Mouse (Mus musculus) testis, postnatal 14 days (tissue): Measurements from ENCODE around the gene Btbd9.

Experiments used
- DNase-seq: peaks from one replicate; pipeline ENCODE4 v3.0.0; 2021; ENCODE audit warnings: low spot score

The Btbd9 gene

GRCm38 (mm10) chr17:30278596-30279378 is 297.5 kb downstream of the Btbd9 start:
- no peak for DNase-seq

GRCm38 (mm10) chr17:30276477-30276876 is 299.8 kb downstream of the Btbd9 start:
- DNase-seq, result no peak

DNA sequence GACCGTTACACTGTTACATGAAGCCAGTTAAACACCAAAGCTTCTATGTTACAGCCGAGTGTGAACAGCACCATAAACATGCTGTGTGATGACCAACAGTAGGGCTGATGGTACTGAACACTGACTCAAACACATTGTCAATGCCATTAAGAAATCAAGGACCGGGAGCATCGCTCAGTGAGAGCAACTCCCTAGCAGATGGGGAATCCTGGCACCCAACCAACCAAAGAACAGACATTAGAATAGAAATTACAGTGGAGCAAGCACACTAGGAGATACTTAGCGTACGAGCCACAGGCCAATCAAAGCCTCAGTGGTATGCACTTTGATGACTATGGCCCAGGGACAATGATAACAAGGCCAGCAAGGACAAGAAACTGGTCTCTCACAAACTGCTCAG is 303.5 kb downstream of the Btbd9 start:
- DNase-seq, result no peak

DNA sequence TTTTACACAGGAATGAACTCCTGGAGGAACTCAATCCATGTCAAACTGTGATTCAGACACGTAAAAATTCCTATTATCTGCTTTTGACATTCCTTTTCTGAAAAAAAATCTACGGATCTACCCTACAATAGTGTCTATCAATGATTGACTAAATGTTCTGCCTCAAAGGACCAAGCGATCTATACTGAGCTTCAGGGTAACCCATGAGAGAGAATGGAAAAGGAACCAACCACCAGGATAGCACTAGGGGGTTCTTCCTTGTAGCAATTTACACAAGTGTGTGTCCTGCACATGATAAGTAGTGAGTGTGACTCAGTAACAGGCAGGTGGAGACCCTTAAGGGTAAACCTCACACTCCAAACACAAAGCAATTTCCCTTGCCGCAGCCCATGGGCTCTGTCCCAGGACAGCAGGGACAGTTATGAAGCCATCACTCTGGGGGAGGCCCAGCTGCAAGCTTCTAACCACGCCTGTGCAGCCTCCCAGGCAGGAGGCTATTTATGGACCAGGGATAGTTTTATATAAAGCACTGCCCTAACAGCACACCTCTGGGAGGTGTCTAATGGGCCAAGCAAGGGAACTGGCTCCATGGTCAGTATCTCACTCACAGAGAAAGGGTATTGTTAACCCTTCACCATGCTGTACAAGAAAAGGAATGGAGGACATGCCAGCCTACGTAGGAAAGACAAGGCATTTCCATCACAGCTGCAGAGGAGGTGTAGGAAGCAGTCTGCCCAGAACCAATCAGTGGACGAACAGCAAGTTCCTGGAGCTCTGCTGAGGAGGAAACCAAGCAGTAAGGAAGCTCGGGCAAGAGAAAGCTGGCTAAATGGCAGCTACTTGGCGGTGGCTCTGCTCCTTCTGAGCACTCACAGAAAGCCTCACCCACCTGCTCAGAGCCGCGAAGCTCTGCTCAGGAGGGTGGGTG is 306.9 kb downstream of the Btbd9 start:
- DNase-seq, result no peak

DNA sequence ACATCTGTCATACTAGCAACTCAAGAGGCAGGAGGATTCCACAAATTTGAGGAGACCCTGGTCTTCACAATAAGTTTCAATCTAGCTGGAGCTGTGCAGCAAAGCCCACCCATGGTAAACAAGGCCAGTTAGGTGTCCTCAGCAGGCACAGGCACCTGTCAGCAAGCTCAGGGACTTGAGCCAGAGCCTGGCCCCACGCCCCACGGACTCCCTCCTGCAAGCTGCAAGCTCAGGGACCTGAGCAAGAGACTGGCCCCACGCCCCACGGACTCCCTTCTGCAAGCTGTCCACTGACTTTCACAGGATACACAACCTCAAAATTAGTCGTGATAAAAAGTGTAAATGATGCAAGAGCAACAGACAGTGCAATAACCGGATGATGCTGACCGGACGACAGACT is 307.8 kb downstream of the Btbd9 start:
- no peak for DNase-seq

DNA sequence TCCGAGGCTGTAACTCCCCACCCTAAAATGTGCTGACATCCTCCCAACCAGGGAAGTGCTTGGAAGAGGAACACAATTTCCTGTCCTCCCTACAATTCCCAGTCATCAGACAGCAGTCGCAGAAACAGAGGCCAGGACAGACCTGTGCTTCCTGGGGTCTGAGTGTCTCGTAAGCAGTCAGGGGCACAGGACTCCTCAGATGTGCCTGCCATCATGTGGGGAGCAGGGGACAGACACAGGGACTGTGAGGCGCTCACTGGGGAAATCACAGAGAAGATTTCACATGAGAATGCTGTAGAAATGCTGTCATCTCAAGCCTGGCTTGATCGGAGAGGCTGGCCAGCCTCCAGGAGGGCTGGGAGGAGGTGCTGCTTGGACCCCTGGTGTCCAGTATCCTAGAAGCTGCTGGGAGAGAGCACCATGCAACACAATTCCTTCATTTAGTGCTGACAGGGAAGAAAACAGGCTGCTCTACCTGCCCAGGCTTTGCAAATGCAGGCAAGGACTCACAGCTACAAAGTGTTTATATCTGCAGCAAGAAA is 308.8 kb downstream of the Btbd9 start:
- no peak for DNase-seq

DNA sequence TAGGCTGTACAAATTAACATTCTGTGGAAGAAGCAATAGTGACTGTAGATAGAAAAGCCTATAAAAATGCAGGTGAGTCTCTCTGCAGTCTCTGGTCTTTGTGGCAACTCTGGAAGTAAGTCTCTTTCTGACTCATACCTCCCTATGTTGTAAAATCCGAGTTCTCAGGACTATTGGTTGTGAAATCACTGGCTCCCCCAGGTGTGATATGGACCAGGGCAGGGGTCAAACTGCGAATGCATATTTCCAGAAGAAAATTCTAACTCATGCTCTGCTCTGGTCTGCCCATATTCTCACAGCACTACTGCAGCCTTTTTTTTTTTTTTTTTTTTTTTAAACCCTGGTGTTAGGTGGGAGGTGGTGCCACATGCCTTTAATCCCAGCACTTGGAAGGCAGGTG is 312.8 kb downstream of the Btbd9 start:
- DNase-seq, result no peak

DNA sequence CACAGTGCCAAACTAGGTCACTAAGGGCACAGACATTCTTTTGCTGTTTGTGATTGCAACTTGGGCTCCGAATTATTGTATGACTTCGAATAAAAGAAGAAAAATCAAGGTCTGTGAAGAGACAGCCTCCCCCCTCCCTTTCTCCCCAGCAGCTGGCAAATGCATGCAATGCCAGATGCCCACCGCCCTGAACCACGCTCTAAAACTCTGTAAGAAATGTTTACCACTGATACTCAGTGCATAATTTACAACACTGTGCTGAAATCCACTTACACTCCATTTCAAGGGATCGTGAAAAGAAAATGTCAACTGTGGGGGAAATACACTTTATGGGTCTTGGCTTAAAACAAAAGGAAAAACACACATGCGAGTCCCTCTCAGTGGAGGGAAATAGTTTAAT is 313.3 kb downstream of the Btbd9 start:
- DNase-seq, result no peak

DNA sequence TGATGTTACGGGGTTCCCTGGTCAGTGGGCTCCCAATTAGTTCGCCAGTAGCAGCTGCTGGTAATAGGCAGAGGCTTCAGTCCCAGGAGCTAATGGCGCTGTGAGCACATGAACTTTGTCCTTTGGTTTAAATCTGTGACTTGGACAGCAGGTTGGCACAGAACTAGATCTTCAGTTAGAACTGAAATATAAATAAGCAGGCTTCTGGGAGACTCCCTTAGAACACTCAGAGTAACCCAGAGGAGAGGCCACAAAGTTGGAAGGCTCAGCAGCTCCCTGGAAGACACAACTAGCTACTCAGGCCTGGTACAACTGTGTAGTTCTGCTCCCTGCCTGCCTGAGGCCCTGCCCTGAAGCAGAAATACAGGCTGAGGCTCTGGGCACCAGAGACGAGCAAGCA is 313.8 kb downstream of the Btbd9 start:
- no peak for DNase-seq

DNA sequence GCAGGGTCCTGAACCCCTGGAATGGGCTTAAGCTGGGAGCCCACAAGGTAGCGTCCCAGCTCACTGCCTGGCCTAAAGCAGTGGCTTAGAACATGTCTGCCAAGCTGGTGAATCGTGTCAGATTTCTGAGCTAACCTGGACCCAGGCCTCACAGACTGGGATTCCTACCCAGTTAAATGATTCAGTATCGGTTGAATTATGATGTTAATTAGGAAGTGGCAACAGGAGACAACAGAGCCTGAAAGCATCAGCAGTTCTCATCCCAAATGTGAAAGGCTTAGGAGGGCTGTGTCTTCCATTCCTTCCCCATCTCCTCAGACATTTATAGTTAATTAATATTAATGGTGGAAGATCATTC is 314.3 kb downstream of the Btbd9 start:
- no peak for DNase-seq

GRCm38 (mm10) chr17:30261307-30261982 is 314.8 kb downstream of the Btbd9 start:
- no peak for DNase-seq

DNA sequence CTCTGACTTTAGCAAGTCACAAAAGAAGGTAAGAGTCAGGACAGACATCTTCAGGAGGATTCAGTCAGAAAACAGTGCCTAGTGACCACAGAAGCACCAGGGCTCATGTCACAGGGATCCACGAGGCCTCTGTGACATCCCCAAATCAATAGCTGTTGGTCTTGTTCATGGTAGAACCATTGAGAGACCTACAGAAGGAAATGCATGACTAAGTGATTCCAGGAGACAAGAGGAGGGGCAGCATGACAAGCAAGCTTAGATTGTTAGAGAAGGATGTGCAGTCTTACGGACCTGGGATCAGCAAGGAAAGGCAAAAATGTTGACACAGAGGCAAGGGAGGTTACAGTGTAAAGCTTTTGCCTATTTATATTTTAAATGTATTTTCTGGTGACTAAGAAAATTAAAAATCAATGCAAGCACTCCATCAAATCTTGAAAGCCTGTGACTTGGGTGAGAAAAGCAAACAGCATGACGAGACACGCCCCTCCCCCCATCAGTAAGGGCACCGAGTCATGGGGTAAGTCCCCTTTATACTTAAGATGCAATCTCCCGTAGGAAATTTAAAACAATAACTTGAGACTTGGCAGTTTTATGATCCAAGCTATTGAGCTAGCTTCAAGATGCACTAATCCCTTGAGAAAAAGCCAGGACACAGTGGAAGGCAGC is 315.5 kb downstream of the Btbd9 start:
- no peak for DNase-seq

GRCm38 (mm10) chr17:30259938-30260337 is 316.4 kb downstream of the Btbd9 start:
- DNase-seq, result no peak

DNA sequence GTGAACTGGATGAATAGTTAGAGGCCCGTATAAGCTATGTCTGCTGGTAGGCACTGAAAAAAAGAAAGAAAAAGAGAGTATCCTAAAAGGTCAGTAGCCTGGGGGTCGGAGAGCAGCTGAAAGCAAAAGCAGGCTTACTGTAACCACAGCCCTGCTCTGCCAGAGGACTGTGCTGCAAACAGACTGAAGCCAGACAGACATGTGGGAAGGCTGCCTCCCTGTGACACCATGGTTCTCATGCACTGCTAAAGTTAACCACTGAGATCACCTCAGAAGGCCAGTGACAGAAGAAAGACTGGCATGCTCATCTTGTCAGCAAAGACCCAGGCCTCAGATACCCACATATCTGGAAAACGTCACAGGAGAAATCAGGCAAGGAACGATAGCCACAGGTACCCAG is 317.8 kb downstream of the Btbd9 start:
- DNase-seq, result no peak

- no peak for DNase-seq
Measured at GRCm38 (mm10) chr17:30255928-30256560, 320.2 kb downstream of the Btbd9 start.

- no peak for DNase-seq
Measured at GRCm38 (mm10) chr17:30253924-30254323, 322.4 kb downstream of the Btbd9 start.

DNA sequence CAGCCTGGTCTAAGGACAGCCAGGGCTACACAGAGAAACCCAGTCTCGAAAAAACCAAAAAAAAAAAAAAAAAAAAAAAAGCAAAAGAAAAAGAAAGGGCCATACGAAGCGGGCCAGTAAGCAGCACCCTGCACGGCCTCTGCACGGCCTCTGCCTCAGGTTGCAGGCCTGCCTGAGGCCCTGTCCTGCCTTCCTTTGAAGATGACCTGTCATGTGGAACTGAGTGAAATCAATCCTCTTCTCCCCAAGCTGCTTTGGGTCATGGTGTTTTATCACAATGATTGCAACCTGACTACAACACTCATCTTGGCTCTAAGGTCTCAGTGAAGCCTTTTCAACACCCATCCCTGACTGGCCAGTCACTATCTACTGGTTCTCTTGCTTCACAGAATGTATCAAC is 323.3 kb downstream of the Btbd9 start:
- no peak for DNase-seq

- DNase-seq, result no peak
Measured at GRCm38 (mm10) chr17:30245308-30245706, 331.0 kb downstream of the Btbd9 start.

DNA sequence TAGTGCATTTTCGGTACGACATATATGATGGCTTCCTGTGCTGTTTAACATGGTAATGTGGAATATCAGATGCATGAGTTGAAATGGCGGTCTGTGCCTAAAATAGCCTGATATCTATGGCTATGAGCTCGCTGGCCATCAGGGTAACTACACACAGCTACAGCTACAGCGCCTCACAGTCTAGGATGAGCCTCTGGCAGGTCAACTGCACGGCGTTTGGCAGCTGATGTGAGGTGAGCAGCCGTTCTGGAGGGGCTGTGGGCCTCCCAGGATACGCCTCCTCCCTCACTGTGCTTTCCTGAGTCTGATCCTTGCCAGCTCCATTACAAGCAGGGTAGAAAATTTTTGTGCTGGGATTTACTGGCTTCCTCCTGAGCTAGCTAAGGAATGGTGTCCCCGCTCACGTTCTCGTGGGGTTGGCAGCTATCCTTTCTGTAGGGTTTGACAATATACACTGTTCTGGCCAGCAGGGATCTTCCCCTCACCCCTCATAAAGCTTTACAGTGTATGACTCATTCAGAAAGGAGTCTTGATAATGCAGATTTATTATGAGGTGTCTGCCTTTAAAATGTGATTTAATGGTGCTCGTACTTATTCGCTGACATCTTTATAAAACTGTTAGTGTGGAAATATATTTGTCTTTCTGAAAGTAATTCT is 331.5 kb downstream of the Btbd9 start:
- no peak for DNase-seq

- DNase-seq, result no peak
Measured at GRCm38 (mm10) chr17:30243540-30243939, 332.7 kb downstream of the Btbd9 start.

DNA sequence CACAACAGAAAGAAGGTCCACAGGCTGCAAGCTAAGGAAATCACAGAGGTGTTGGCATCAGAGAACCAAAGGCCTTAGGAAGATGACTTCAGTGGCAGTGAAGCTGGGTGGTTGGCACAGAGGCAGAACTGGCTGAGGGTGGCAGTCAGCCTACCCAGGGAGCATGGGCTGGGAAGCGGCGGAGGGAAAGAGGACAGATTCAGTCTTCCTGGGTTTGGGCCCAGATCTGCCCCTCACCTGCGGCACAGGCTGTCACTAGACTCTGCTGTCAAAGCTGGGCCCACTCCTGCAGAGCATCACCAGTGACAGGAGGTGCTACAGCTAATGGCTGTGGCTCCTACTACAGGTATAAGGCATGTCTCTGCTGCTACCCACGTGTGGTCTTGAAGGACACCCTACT is 333.6 kb downstream of the Btbd9 start:
- DNase-seq, result no peak
